Mouse (Mus musculus) ES-E14 (cell line): ENCODE data around the gene Mrpl10.

ENCODE experiments used
- CHD2 ChIP-seq: IDR thresholded peaks from 2 replicates; pipeline ENCODE4 v1.6.1; 2014; ENCODE audit warnings: mild to moderate bottlenecking, low read depth, low read length, inconsistent platforms
- MAFK ChIP-seq: IDR thresholded peaks from 2 replicates; pipeline ENCODE4 v1.6.1; 2014; ENCODE audit warnings: mild to moderate bottlenecking, low read depth, low read length, inconsistent platforms; ENCODE audit not compliant: insufficient read depth
- ZC3H11A ChIP-seq: IDR thresholded peaks from 2 replicates; pipeline ENCODE4 v1.6.1; 2012; ENCODE audit warnings: low read depth, mild to moderate bottlenecking, inconsistent platforms, low read length, borderline replicate concordance

GRCm38 (mm10) chr11:97071129-97071528 lies 29.8 kb downstream of the Mrpl10 start:
- TF ChIP-seq MAFK (no peak), ZC3H11A (no peak), CHD2 (no peak)
